Mouse (Mus musculus): ENCODE measurements around the gene Hip1. TPM values are rescaled to one million over a fixed set of nuclear protein-coding genes. Genes with fewer than 3 reads are reported as not detected.
A peak's percentile ranks its signal among the peaks of the same experiment; 100 is the strongest.
"Not testable (repeated sequence)": the region's sequence is repeated elsewhere in the genome, so short reads cannot be mapped to it uniquely, and the experiment has no call there.

The Hip1 gene
- total RNA-seq, 2 experiments from 2014 or later, result 37.9 to 39.2 TPM

- peak in 1 of 2 experiments; percentile 27 for DNase-seq (ENCODE audit: extremely low spot score in 1 of 2, low spot score in 1 of 2)
These were observed 50.6 kb downstream of the Hip1 start for GRCm38 (mm10) chr5:135494183-135494910.

GRCm38 (mm10) chr5:135493095-135493494, 51.8 kb downstream of the Hip1 start:
- no peak for DNase-seq (ENCODE audit: extremely low spot score in 1 of 2, low spot score in 1 of 2)

- DNase-seq (ENCODE audit: extremely low spot score in 1 of 2, low spot score in 1 of 2), result no peak
These were observed 52.8 kb downstream of the Hip1 start for GRCm38 (mm10) chr5:135492126-135492525.

- peak in 1 of 2 experiments; percentile 15 for DNase-seq (ENCODE audit: extremely low spot score in 1 of 2, low spot score in 1 of 2)
These were observed 55.1 kb downstream of the Hip1 start for GRCm38 (mm10) chr5:135489695-135490294.

- DNase-seq (ENCODE audit: extremely low spot score in 1 of 2, low spot score in 1 of 2), result peak; percentile 58 to 67
These were observed 55.8 kb downstream of the Hip1 start for GRCm38 (mm10) chr5:135488881-135489694.

GRCm38 (mm10) chr5:135488222-135488880, 56.6 kb downstream of the Hip1 start:
- no peak for DNase-seq (ENCODE audit: extremely low spot score in 1 of 2, low spot score in 1 of 2)

- no peak for DNase-seq (ENCODE audit: extremely low spot score in 1 of 2, low spot score in 1 of 2)
These were observed 59.6 kb downstream of the Hip1 start for GRCm38 (mm10) chr5:135485289-135485688.

- DNase-seq (ENCODE audit: extremely low spot score in 1 of 2, low spot score in 1 of 2), result not testable (repeated sequence)
These were observed 61.1 kb downstream of the Hip1 start for GRCm38 (mm10) chr5:135483865-135484264.

GRCm38 (mm10) chr5:135478877-135479600, 65.9 kb downstream of the Hip1 start:
- no peak for DNase-seq (ENCODE audit: extremely low spot score in 1 of 2, low spot score in 1 of 2)

- no peak for DNase-seq (ENCODE audit: extremely low spot score in 1 of 2, low spot score in 1 of 2)
These were observed 68.7 kb downstream of the Hip1 start for GRCm38 (mm10) chr5:135476199-135476598.

GRCm38 (mm10) chr5:135472405-135472804, 72.5 kb downstream of the Hip1 start:
- DNase-seq (ENCODE audit: extremely low spot score in 1 of 2, low spot score in 1 of 2), result no peak

- no peak for DNase-seq (ENCODE audit: extremely low spot score in 1 of 2, low spot score in 1 of 2)
These were observed 73.2 kb downstream of the Hip1 start for GRCm38 (mm10) chr5:135471747-135472146.

- no peak for DNase-seq (ENCODE audit: extremely low spot score in 1 of 2, low spot score in 1 of 2)
These were observed 76.6 kb downstream of the Hip1 start for GRCm38 (mm10) chr5:135468280-135468679.

GRCm38 (mm10) chr5:135465833-135466291, 79.1 kb downstream of the Hip1 start:
- DNase-seq (ENCODE audit: extremely low spot score in 1 of 2, low spot score in 1 of 2), result peak in 1 of 2 experiments; percentile 16

GRCm38 (mm10) chr5:135463380-135463779, 81.5 kb downstream of the Hip1 start:
- no peak for DNase-seq (ENCODE audit: extremely low spot score in 1 of 2, low spot score in 1 of 2)

GRCm38 (mm10) chr5:135460833-135461173, 84.1 kb downstream of the Hip1 start:
- no peak for DNase-seq (ENCODE audit: extremely low spot score in 1 of 2, low spot score in 1 of 2)

GRCm38 (mm10) chr5:135460152-135460832, 84.6 kb downstream of the Hip1 start:
- peak; percentile 19 to 22 for DNase-seq (ENCODE audit: extremely low spot score in 1 of 2, low spot score in 1 of 2)

GRCm38 (mm10) chr5:135459486-135459885, 85.4 kb downstream of the Hip1 start:
- peak in 1 of 2 experiments; percentile 31 for DNase-seq (ENCODE audit: extremely low spot score in 1 of 2, low spot score in 1 of 2)

GRCm38 (mm10) chr5:135457961-135458360, 87.0 kb downstream of the Hip1 start:
- no peak for DNase-seq (ENCODE audit: extremely low spot score in 1 of 2, low spot score in 1 of 2)
